Mouse (Mus musculus): ENCODE measurements at regions not wholly inside any gene's neighbourhood (a gene's known extent, or its start where the extent isn't known, plus 50 kb on each side); places are given as distances from the start of the nearest gene placed in this dataset.

GRCm38 (mm10) chr13:118603474-118603873, 66.1 kb upstream of the Fgf10 start:
- 71% methylated on average over 5 of the region's 5 CpGs for WGBS (ENCODE audit: insufficient replicate concordance)
- ATAC-seq (ENCODE audit: insufficient read depth): no peak
- no peaks in the 10 kb centered on the region for H3K9me3 ChIP-seq (ENCODE audit: control insufficient read depth, low read length)

GRCm38 (mm10) chr13:118596856-118597255, 72.7 kb upstream of the Fgf10 start:
- no peak overlapping the region for H3K4me2 ChIP-seq (ENCODE audit: low read depth)
- no peaks in the 10 kb centered on the region for H3K9me3 ChIP-seq (ENCODE audit: control insufficient read depth, low read length)
- H3K27me3 ChIP-seq (ENCODE audit: control insufficient read depth, insufficient read depth, low read length): no peaks in the 10 kb centered on the region
- TF ChIP-seq CTCF (IDR thresholded peaks at IDR 0.05; ENCODE audit: low read depth) (peak; percentile 51), EP300 (IDR thresholded peaks at IDR 0.05; ENCODE audit: low read depth) (no peak)
- ATAC-seq (ENCODE audit: insufficient read depth) (no peak), DNase-seq (ENCODE audit: low read depth in 3 of 3, low spot score in 3 of 3) (peak in 1 of 3 experiments; percentile 4)
- no peaks in the 10 kb centered on the region for H3K4me1 ChIP-seq (replicated peaks; ENCODE audit: control insufficient read depth in 2 of 2, insufficient read depth in 2 of 2, low read length in 1 of 2)
- no peak overlapping the region for H3K9ac ChIP-seq (replicated peaks)
- H3K36me3 ChIP-seq (replicated peaks; ENCODE audit: control insufficient read depth, insufficient read depth, low read depth): no peaks in the 10 kb centered on the region
- no peak overlapping the region for H3K27ac ChIP-seq
- H3K4me3 ChIP-seq (ENCODE audit: insufficient read depth in 1 of 2, low read depth in 2 of 2, low read length in 2 of 2): no peak overlapping the region
- WGBS (ENCODE audit: insufficient replicate concordance): 41% methylated on average over 5 of the region's 5 CpGs

More at GRCm38 (mm10) chr13:118603474-118603873, 66.1 kb upstream of the Fgf10 start:
- Histone ChIP-seq H3K4me2 (ENCODE audit: low read depth) (no peak overlapping the region), H3K4me1 (replicated peaks; ENCODE audit: control insufficient read depth in 2 of 2, insufficient read depth in 2 of 2, low read length in 1 of 2) (no peaks in the 10 kb centered on the region), H3K27me3 (ENCODE audit: control insufficient read depth, insufficient read depth, low read length) (no peaks in the 10 kb centered on the region), H3K4me3 (ENCODE audit: insufficient read depth in 1 of 2, low read depth in 2 of 2, low read length in 2 of 2) (no peak overlapping the region), H3K9ac (replicated peaks) (no peak overlapping the region), H3K36me3 (replicated peaks; ENCODE audit: control insufficient read depth, insufficient read depth, low read depth) (no peaks in the 10 kb centered on the region), H3K27ac (no peak overlapping the region)
- TF ChIP-seq CTCF (IDR thresholded peaks at IDR 0.05; ENCODE audit: low read depth) (no peak), EP300 (IDR thresholded peaks at IDR 0.05; ENCODE audit: low read depth) (no peak)
- no peak for DNase-seq (ENCODE audit: low read depth in 3 of 3, low spot score in 3 of 3)

GRCm38 (mm10) chr13:118596218-118596795, 73.3 kb upstream of the Fgf10 start:
- Histone ChIP-seq H3K27ac (no peak overlapping the region), H3K36me3 (replicated peaks; ENCODE audit: control insufficient read depth, insufficient read depth, low read depth) (no peaks in the 10 kb centered on the region), H3K9me3 (ENCODE audit: control insufficient read depth, low read length) (no peaks in the 10 kb centered on the region), H3K27me3 (ENCODE audit: control insufficient read depth, insufficient read depth, low read length) (no peaks in the 10 kb centered on the region), H3K4me2 (ENCODE audit: low read depth) (no peak overlapping the region), H3K9ac (replicated peaks) (no peak overlapping the region), H3K4me1 (replicated peaks; ENCODE audit: control insufficient read depth in 2 of 2, insufficient read depth in 2 of 2, low read length in 1 of 2) (no peaks in the 10 kb centered on the region), H3K4me3 (ENCODE audit: insufficient read depth in 1 of 2, low read depth in 2 of 2, low read length in 2 of 2) (no peak overlapping the region)
- no peak for ATAC-seq (ENCODE audit: insufficient read depth)
- no peak for TF ChIP-seq EP300 (IDR thresholded peaks at IDR 0.05; ENCODE audit: low read depth)
- TF ChIP-seq CTCF (IDR thresholded peaks at IDR 0.05; ENCODE audit: low read depth): no peak
- no peak for DNase-seq (ENCODE audit: low read depth in 3 of 3, low spot score in 3 of 3)
- WGBS (ENCODE audit: insufficient replicate concordance): 47% methylated on average over 6 of the region's 6 CpGs

- no peaks in the 10 kb centered on the region for H3K36me3 ChIP-seq (replicated peaks; ENCODE audit: control insufficient read depth, insufficient read depth, low read depth)
Observed at GRCm38 (mm10) chr13:118592074-118592473, 77.5 kb upstream of the Fgf10 start.

DNA sequence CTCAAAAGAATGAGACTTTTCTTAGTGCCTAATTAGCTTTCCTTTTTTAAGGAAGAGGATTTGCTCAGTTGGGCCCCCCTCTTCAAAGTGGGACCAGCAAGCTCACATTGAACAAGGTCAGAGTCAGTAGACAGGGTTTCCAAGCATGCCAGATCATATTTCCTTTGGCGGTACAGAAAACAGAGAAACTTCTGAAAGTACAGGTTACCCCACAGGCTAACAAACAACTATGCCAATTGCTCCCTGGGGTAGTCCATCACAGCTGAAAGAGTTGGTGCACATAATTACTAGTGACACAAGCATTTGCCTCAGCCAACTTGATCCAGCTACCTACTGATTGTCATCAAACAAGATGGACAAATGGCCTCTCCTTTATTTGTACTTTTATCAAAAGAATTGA, 97.0 kb upstream of the Fgf10 start:
- H3K4me3 ChIP-seq (ENCODE audit: insufficient read depth in 1 of 2, low read depth in 2 of 2, low read length in 2 of 2): no peak overlapping the region
- H3K36me3 ChIP-seq (replicated peaks; ENCODE audit: control insufficient read depth, insufficient read depth, low read depth): no peaks in the 10 kb centered on the region

More at GRCm38 (mm10) chr13:118592074-118592473, 77.5 kb upstream of the Fgf10 start:
- ATAC-seq (ENCODE audit: insufficient read depth): no peak
- no peaks in the 10 kb centered on the region for H3K27me3 ChIP-seq (ENCODE audit: control insufficient read depth, insufficient read depth, low read length)
- no peak overlapping the region for H3K9ac ChIP-seq (replicated peaks)
- no peaks in the 10 kb centered on the region for H3K4me1 ChIP-seq (replicated peaks; ENCODE audit: control insufficient read depth in 2 of 2, insufficient read depth in 2 of 2, low read length in 1 of 2)
- 72% methylated on average over 4 of the region's 4 CpGs for WGBS (ENCODE audit: insufficient replicate concordance)
- DNase-seq (ENCODE audit: low read depth in 3 of 3, low spot score in 3 of 3): no peak
- TF ChIP-seq EP300 (IDR thresholded peaks at IDR 0.05; ENCODE audit: low read depth) (no peak), CTCF (IDR thresholded peaks at IDR 0.05; ENCODE audit: low read depth) (no peak)
- H3K4me2 ChIP-seq (ENCODE audit: low read depth): no peak overlapping the region
- no peak overlapping the region for H3K4me3 ChIP-seq (ENCODE audit: insufficient read depth in 1 of 2, low read depth in 2 of 2, low read length in 2 of 2)
- H3K9me3 ChIP-seq (ENCODE audit: control insufficient read depth, low read length): no peaks in the 10 kb centered on the region
- H3K27ac ChIP-seq: no peak overlapping the region

More for the DNA sequence above, 97.0 kb upstream of the Fgf10 start:
- H3K9me3 ChIP-seq (ENCODE audit: control insufficient read depth, low read length): no peaks in the 10 kb centered on the region
- H3K4me2 ChIP-seq (ENCODE audit: low read depth): no peak overlapping the region
- WGBS (ENCODE audit: insufficient replicate concordance): 58% methylated on average over 1 of the region's 1 CpGs
- H3K27ac ChIP-seq: no peak overlapping the region
- no peaks in the 10 kb centered on the region for H3K27me3 ChIP-seq (ENCODE audit: control insufficient read depth, insufficient read depth, low read length)
- DNase-seq (ENCODE audit: low read depth in 3 of 3, low spot score in 3 of 3) (no peak), ATAC-seq (ENCODE audit: insufficient read depth) (no peak)
- no peak overlapping the region for H3K9ac ChIP-seq (replicated peaks)
- TF ChIP-seq EP300 (IDR thresholded peaks at IDR 0.05; ENCODE audit: low read depth): no peak
- TF ChIP-seq CTCF (IDR thresholded peaks at IDR 0.05; ENCODE audit: low read depth): no peak
- H3K4me1 ChIP-seq (replicated peaks; ENCODE audit: control insufficient read depth in 2 of 2, insufficient read depth in 2 of 2, low read length in 1 of 2): no peaks in the 10 kb centered on the region

All from liver, embryonic 14.5 days (tissue).